Mouse (Mus musculus) heart, postnatal 14 days (tissue): ENCODE results near the gene Lrtm1. TPM values are rescaled to one million over a fixed set of nuclear protein-coding genes. Genes with fewer than 3 reads are reported as not detected.
A peak's percentile ranks its signal among the peaks of the same experiment; 100 is the strongest.

Source experiments
- DNase-seq, 2 experiments: peaks; one replicate each; pipeline ENCODE4 v3.0.0; 2021 to 2022
- intact Hi-C: fragments of 180-260 bp; cut with DNase I; formaldehyde crosslinking; loops from one replicate; pipeline ENCODE4 v1.15.1; 2025
- total RNA-seq, 2 experiments: library from RNA; stranded (reverse); gene quantifications; 2 replicates each; pipeline ENCODE4 v1.2.3; 2021

The Lrtm1 gene
- total RNA-seq, 2 experiments from 2014 or later = 149 to 157 TPM

GRCm38 (mm10) chr14:29030519-29030918 lies 12.5 kb downstream of the Lrtm1 start:
- no peak for DNase-seq
- intact Hi-C loops = no loop called here

GRCm38 (mm10) chr14:29031858-29032395 lies 13.9 kb downstream of the Lrtm1 start:
- no peak for DNase-seq
- intact Hi-C loops = no loop called here

- intact Hi-C loops = no loop called here
- DNase-seq = no peak
Observed at GRCm38 (mm10) chr14:29038246-29038645, 20.2 kb downstream of the Lrtm1 start.

- intact Hi-C loops = no loop called here
- no peak for DNase-seq
Observed at GRCm38 (mm10) chr14:29040606-29041364, 22.8 kb downstream of the Lrtm1 start.

GRCm38 (mm10) chr14:29041498-29041897 lies 23.5 kb downstream of the Lrtm1 start:
- peak in 1 of 2 experiments; percentile 42 for DNase-seq
- intact Hi-C loops = no loop called here

- DNase-seq = no peak
- intact Hi-C loops = no loop called here
Observed at GRCm38 (mm10) chr14:29042355-29042754, 24.3 kb downstream of the Lrtm1 start.

GRCm38 (mm10) chr14:29051951-29052835 lies 34.2 kb downstream of the Lrtm1 start:
- intact Hi-C loops = no loop called here
- DNase-seq = no peak

GRCm38 (mm10) chr14:29060679-29061078 lies 42.7 kb downstream of the Lrtm1 start:
- peak in 1 of 2 experiments; percentile 9 for DNase-seq
- intact Hi-C loops = no loop called here

- DNase-seq = no peak
- intact Hi-C loops = no loop called here
Observed at GRCm38 (mm10) chr14:29061491-29061890, 43.5 kb downstream of the Lrtm1 start.

GRCm38 (mm10) chr14:29062676-29063075 lies 44.7 kb downstream of the Lrtm1 start:
- intact Hi-C loops = no loop called here
- peak; percentile 7 to 10 for DNase-seq

GRCm38 (mm10) chr14:29073747-29074146 lies 55.7 kb downstream of the Lrtm1 start:
- intact Hi-C loops = loop anchor here (5.0 kb wide), 1 partner anchor 121 kb away; no protein-coding TSS in a partner anchor

GRCm38 (mm10) chr14:29077418-29077817 lies 59.4 kb downstream of the Lrtm1 start:
- no peak for DNase-seq
- intact Hi-C loops = no loop called here

More at GRCm38 (mm10) chr14:29073747-29074146, 55.7 kb downstream of the Lrtm1 start:
- DNase-seq = no peak

- no peak for DNase-seq
- intact Hi-C loops = loop anchor here (10.0 kb wide), 2 partner anchors 365 to 1075 kb away; no protein-coding TSS in a partner anchor
Observed at GRCm38 (mm10) chr14:29080228-29080627, 62.2 kb downstream of the Lrtm1 start.

GRCm38 (mm10) chr14:29080630-29081029 lies 62.6 kb downstream of the Lrtm1 start:
- no peak for DNase-seq

GRCm38 (mm10) chr14:29082171-29082570 lies 64.2 kb downstream of the Lrtm1 start:
- intact Hi-C loops = loop anchor here (10.0 kb wide), 2 partner anchors 363 to 1077 kb away; no protein-coding TSS in a partner anchor
- no peak for DNase-seq

More at GRCm38 (mm10) chr14:29080630-29081029, 62.6 kb downstream of the Lrtm1 start:
- intact Hi-C loops = loop anchor here (10.0 kb wide), 2 partner anchors 364 to 1076 kb away; no protein-coding TSS in a partner anchor
